Mouse (Mus musculus) CD4-positive, CD25-positive, alpha-beta regulatory T cell, adult 2 months (primary cell): ENCODE measurements around the gene BC049762.

ENCODE experiments used
- DNase-seq: peaks from one replicate; pipeline ENCODE4 v3.0.0-alpha.2; 2012; ENCODE audit warnings: low read depth, low spot score

Gene BC049762

GRCm38 (mm10) chr11:51219396-51219980 lies 43.4 kb downstream of the BC049762 start:
- DNase-seq, result no peak

GRCm38 (mm10) chr11:51214021-51214420 lies 48.8 kb downstream of the BC049762 start:
- DNase-seq, result peak; percentile 2

GRCm38 (mm10) chr11:51211426-51211825 lies 51.4 kb downstream of the BC049762 start:
- no peak for DNase-seq

GRCm38 (mm10) chr11:51207758-51208157 lies 55.1 kb downstream of the BC049762 start:
- DNase-seq, result no peak
